Mouse (Mus musculus): ENCODE results near the gene Zfp113. TPM values are rescaled to one million over a fixed set of nuclear protein-coding genes. Genes with fewer than 3 reads are reported as not detected.

The Zfp113 gene
- total and polyA plus RNA-seq, 3 experiments: 4.4 to 7.0 (median 5.8) TPM

- no peak for TF ChIP-seq HCFC1 (IDR thresholded peaks at IDR 0.05; ENCODE audit: low read depth, low read length)
Observed at GRCm38 (mm10) chr5:138132425-138133064, 23.0 kb downstream of the Zfp113 start (continued).

- Histone ChIP-seq H3K27ac (ENCODE audit: insufficient read depth, low read depth) (no peak overlapping the region), H3K4me3 (replicated peaks in 1 of 3; ENCODE audit: low read depth in 2 of 3, low read length in 2 of 3, poor library complexity in 1 of 3) (peak overlapping the region; percentile 71 to 74 (median 71)), H3K4me2 (ENCODE audit: insufficient read depth, low read depth, poor library complexity, severe bottlenecking) (peak overlapping the region; percentile 81), H3K9ac (ENCODE audit: insufficient read depth, low read depth) (peak overlapping the region; percentile 83; the same call in 1 of the 2 replicates), H3K4me1 (ENCODE audit: control insufficient read depth in 1 of 2, insufficient read depth in 2 of 2) (peaks cover 7 to 17% of the 10 kb centered on the region in 2 experiments), H3K27me3 (replicated peaks) (no peaks in the 10 kb centered on the region), H3K9me3 (replicated peaks; ENCODE audit: low read length) (no peaks in the 10 kb centered on the region), H3K36me3 (replicated peaks in 1 of 2; ENCODE audit: control insufficient read depth in 1 of 2, insufficient read depth in 1 of 2, low read length in 1 of 2) (peaks cover 11% of the 10 kb centered on the region in 2 experiments), H3K79me2 (replicated peaks; ENCODE audit: control insufficient read depth, extremely low read depth, insufficient read depth, poor library complexity, severe bottlenecking) (peaks cover 6% of the 10 kb centered on the region; the same call in 1 of the 2 replicates)
- in situ Hi-C loops (cut with MboI; ENCODE audit: low pct_ligation_motif_present, low pct_unique_long_range_greater_than_20kb, low sequenced_read_pairs): no loop called here
- TF ChIP-seq MAZ (IDR thresholded peaks at IDR 0.05; ENCODE audit: low read depth, low read length) (no peak), BHLHE40 (IDR thresholded peaks at IDR 0.05; ENCODE audit: low read depth, low read length) (no peak), USF1 (IDR thresholded peaks at IDR 0.05; ENCODE audit: low read depth, low read length) (no peak), RCOR1 (conservative IDR thresholded peaks at IDR 0.05; ENCODE audit: low read depth, low read length) (no peak), UBTF (IDR thresholded peaks at IDR 0.05; ENCODE audit: low read depth, low read length) (no peak), POLR2A (IDR thresholded peaks at IDR 0.05; ENCODE audit: low read depth, low read length) (no peak), TCF12 (IDR thresholded peaks at IDR 0.05; ENCODE audit: low read depth, low read length) (no peak), KAT2A (IDR thresholded peaks at IDR 0.05; ENCODE audit: insufficient replicate concordance, low read length) (no peak), EP300 (IDR thresholded peaks at IDR 0.05; ENCODE audit: low read length) (no peak), TBP (conservative IDR thresholded peaks at IDR 0.05; ENCODE audit: low read depth, low read length) (0 out of 2 replicates have a peak, but pooled peaks have one; percentile 45), ETS1 (conservative IDR thresholded peaks at IDR 0.05; ENCODE audit: low read depth, low read length) (no peak), JUN (IDR thresholded peaks at IDR 0.05; ENCODE audit: insufficient read depth, low read depth, low read length) (no peak), CHD1 (IDR thresholded peaks at IDR 0.05; ENCODE audit: low read depth, low read length) (no peak), RAD21 (IDR thresholded peaks at IDR 0.05; ENCODE audit: low read depth, low read length) (no peak), MYC (IDR thresholded peaks at IDR 0.05; ENCODE audit: low read depth, low read length) (no peak), CTCF (conservative IDR thresholded peaks at IDR 0.05 in 1 of 2, IDR thresholded peaks at IDR 0.05 in 1 of 2; ENCODE audit: low read depth in 2 of 2, low read length in 2 of 2) (peak; percentile 10 to 45; a peak in 2 of 4 replicates), NELFE (IDR thresholded peaks at IDR 0.05; ENCODE audit: low read depth, low read length) (no peak), HCFC1 (IDR thresholded peaks at IDR 0.05; ENCODE audit: low read depth, low read length) (no peak)
- dilution Hi-C loops (cut with MboI; ENCODE audit: extremely low pct_ligation_motif_present, extremely low pct_unique_long_range_greater_than_20kb, low sequenced_read_pairs): no loop called here
- DNase-seq (ENCODE audit: extremely low read depth): no peak
Observed at GRCm38 (mm10) chr5:138118041-138118440, 37.5 kb downstream of the Zfp113 start.
